Mouse (Mus musculus) CH12.LX (cell line): ENCODE results near the gene Map4k4. TPM values are rescaled to one million over a fixed set of nuclear protein-coding genes. Genes with fewer than 3 reads are reported as not detected.

Source experiments
- DNase-seq: peaks from one replicate; pipeline ENCODE4 v3.0.0-alpha.2; 2013; ENCODE audit errors: extremely low read depth
- H3K27ac ChIP-seq: 2 replicates; pipeline ENCODE4 v1.5.1; 2012; ENCODE audit warnings: low read depth, mild to moderate bottlenecking, control low read depth, moderate library complexity; ENCODE audit not compliant: insufficient read depth
- H3K27me3 ChIP-seq: replicated peaks from 2 replicates; pipeline ENCODE3; 2012; ENCODE audit warnings: inconsistent platforms
- H3K36me3 ChIP-seq, 2 experiments: replicated peaks in 1 of 2; 2 replicates each; pipeline versions ENCODE3 to v1.6.1; 2012; ENCODE audit warnings: inconsistent platforms in 1 of 2, low read length in 1 of 2, mild to moderate bottlenecking in 1 of 2, mixed read lengths in 1 of 2, moderate library complexity in 1 of 2; ENCODE audit not compliant: control insufficient read depth in 1 of 2, insufficient read depth in 1 of 2
- H3K4me1 ChIP-seq, 2 experiments: 2 replicates each; pipeline ENCODE4 v1.6.1; 2012; ENCODE audit warnings: inconsistent platforms in 1 of 2, moderate library complexity in 1 of 2; ENCODE audit not compliant: insufficient read depth in 2 of 2, control insufficient read depth in 1 of 2
- H3K4me2 ChIP-seq: 2 replicates; pipeline ENCODE4 v1.6.1; 2012; ENCODE audit warnings: low read depth, mild to moderate bottlenecking, control low read depth; ENCODE audit not compliant: poor library complexity, insufficient read depth, severe bottlenecking
- H3K4me3 ChIP-seq, 3 experiments: fragments of 150-350 bp in 1 of 3; sonication (generic) in 1 of 3; replicated peaks in 1 of 3; 2 replicates each; pipeline versions ENCODE3 to v1.5.1; 2011 to 2012; ENCODE audit warnings: low read depth in 2 of 3, low read length in 2 of 3, mild to moderate bottlenecking in 2 of 3, moderate library complexity in 2 of 3, control low read depth in 1 of 3, improper control_type of control experiment in 1 of 3, inconsistent platforms in 1 of 3, mixed read lengths in 1 of 3; ENCODE audit not compliant: poor library complexity in 1 of 3
- H3K79me2 ChIP-seq: replicated peaks from 2 replicates; pipeline ENCODE4 v1.6.1; 2012; ENCODE audit warnings: mild to moderate bottlenecking, moderate library complexity; ENCODE audit not compliant: control insufficient read depth, poor library complexity, insufficient read depth, severe bottlenecking; ENCODE audit errors: extremely low read depth
- H3K9ac ChIP-seq: 2 replicates; pipeline ENCODE4 v1.6.1; 2012; ENCODE audit warnings: low read depth, mild to moderate bottlenecking, control low read depth, moderate library complexity; ENCODE audit not compliant: insufficient read depth
- H3K9me3 ChIP-seq: replicated peaks from 2 replicates; pipeline ENCODE3; 2012; ENCODE audit warnings: low read length, inconsistent platforms, mixed read lengths
- CHD1 ChIP-seq: IDR thresholded peaks from 2 replicates; pipeline ENCODE4 v1.6.1; 2012; ENCODE audit warnings: low read depth, low read length, improper control_type of control experiment, inconsistent platforms
- CTCF ChIP-seq, 2 experiments: IDR thresholded peaks in 1 of 2; conservative IDR thresholded peaks in 1 of 2; 2 replicates each; pipeline ENCODE4 v1.5.1; 2011 to 2012; ENCODE audit warnings: low read depth in 2 of 2, low read length in 2 of 2, improper control_type of control experiment in 1 of 2, inconsistent platforms in 1 of 2, mild to moderate bottlenecking in 1 of 2, moderate library complexity in 1 of 2
- ELF1 ChIP-seq: IDR thresholded peaks from 2 replicates; pipeline ENCODE4 v1.6.1; 2014; ENCODE audit warnings: low read depth, mild to moderate bottlenecking, inconsistent platforms, low read length, improper control_type of control experiment
- EP300 ChIP-seq: IDR thresholded peaks from 2 replicates; pipeline ENCODE4 v1.6.1; 2011; ENCODE audit warnings: low read length, improper control_type of control experiment
- ETS1 ChIP-seq: conservative IDR thresholded peaks from 2 replicates; pipeline ENCODE4 v1.6.1; 2012; ENCODE audit warnings: low read depth, mild to moderate bottlenecking, inconsistent platforms, low read length, improper control_type of control experiment, moderate library complexity
- GABPA ChIP-seq: IDR thresholded peaks from 2 replicates; pipeline ENCODE4 v1.6.1; 2012; ENCODE audit warnings: low read depth, low read length, improper control_type of control experiment, inconsistent platforms; ENCODE audit not compliant: insufficient replicate concordance
- HCFC1 ChIP-seq: IDR thresholded peaks from 2 replicates; pipeline ENCODE4 v1.6.1; 2012; ENCODE audit warnings: low read depth, mild to moderate bottlenecking, inconsistent platforms, low read length, improper control_type of control experiment
- JUND ChIP-seq: conservative IDR thresholded peaks from 2 replicates; pipeline ENCODE4 v1.6.1; 2011; ENCODE audit warnings: low read depth, low read length, improper control_type of control experiment
- KAT2A ChIP-seq: IDR thresholded peaks from 2 replicates; pipeline ENCODE4 v1.6.1; 2012; ENCODE audit warnings: low read length, improper control_type of control experiment, inconsistent platforms; ENCODE audit not compliant: insufficient replicate concordance
- MAFK ChIP-seq: IDR thresholded peaks from 2 replicates; pipeline ENCODE4 v1.6.1; 2011; ENCODE audit warnings: low read length, improper control_type of control experiment; ENCODE audit not compliant: insufficient replicate concordance
- MAZ ChIP-seq: IDR thresholded peaks from 2 replicates; pipeline ENCODE4 v1.6.1; 2012; ENCODE audit warnings: low read depth, mild to moderate bottlenecking, inconsistent platforms, low read length, improper control_type of control experiment, moderate library complexity
- MEF2A ChIP-seq: IDR thresholded peaks from 2 replicates; pipeline ENCODE4 v1.6.1; 2014; ENCODE audit warnings: low read depth, mild to moderate bottlenecking, inconsistent platforms, low read length, improper control_type of control experiment, borderline replicate concordance
- MXI1 ChIP-seq: IDR thresholded peaks from 2 replicates; pipeline ENCODE4 v1.6.1; 2011; ENCODE audit warnings: mild to moderate bottlenecking, low read depth, low read length, improper control_type of control experiment
- MYC ChIP-seq: IDR thresholded peaks from 2 replicates; pipeline ENCODE4 v1.6.1; 2011; ENCODE audit warnings: low read depth, mild to moderate bottlenecking, improper control_type of control experiment, low read length
- POLR2A ChIP-seq: IDR thresholded peaks from 2 replicates; pipeline ENCODE4 v1.6.1; 2011; ENCODE audit warnings: low read depth, mild to moderate bottlenecking, improper control_type of control experiment, low read length
- POLR2AphosphoS2 ChIP-seq: IDR thresholded peaks from 2 replicates; pipeline ENCODE4 v1.6.1; 2011; ENCODE audit warnings: low read depth, low read length, improper control_type of control experiment
- RAD21 ChIP-seq: IDR thresholded peaks from 2 replicates; pipeline ENCODE4 v1.6.1; 2011; ENCODE audit warnings: low read depth, mild to moderate bottlenecking, low read length, improper control_type of control experiment, moderate library complexity
- SIN3A ChIP-seq: IDR thresholded peaks from 2 replicates; pipeline ENCODE4 v1.6.1; 2012; ENCODE audit warnings: low read length, improper control_type of control experiment, inconsistent platforms
- SMC3 ChIP-seq: IDR thresholded peaks from 2 replicates; pipeline ENCODE4 v1.6.1; 2011; ENCODE audit warnings: low read depth, low read length, improper control_type of control experiment
- TBP ChIP-seq: conservative IDR thresholded peaks from 2 replicates; pipeline ENCODE4 v1.6.1; 2011; ENCODE audit warnings: low read depth, low read length, improper control_type of control experiment
- TCF12 ChIP-seq: IDR thresholded peaks from 2 replicates; pipeline ENCODE4 v1.6.1; 2014; ENCODE audit warnings: low read depth, mild to moderate bottlenecking, inconsistent platforms, low read length, improper control_type of control experiment
- USF1 ChIP-seq: IDR thresholded peaks from 2 replicates; pipeline ENCODE4 v1.6.1; 2014; ENCODE audit warnings: low read depth, mild to moderate bottlenecking, inconsistent platforms, low read length, improper control_type of control experiment
- USF2 ChIP-seq: conservative IDR thresholded peaks from 2 replicates; pipeline ENCODE4 v1.6.1; 2011; ENCODE audit warnings: low read depth, low read length, improper control_type of control experiment
- ZC3H11A ChIP-seq: IDR thresholded peaks from 2 replicates; pipeline ENCODE4 v1.6.1; 2012; ENCODE audit warnings: low read depth, mild to moderate bottlenecking, inconsistent platforms, low read length, improper control_type of control experiment
- ZMIZ1 ChIP-seq: IDR thresholded peaks from 2 replicates; pipeline ENCODE4 v1.6.1; 2012; ENCODE audit warnings: low read depth, mild to moderate bottlenecking, inconsistent platforms, low read length, improper control_type of control experiment
- dilution Hi-C: fragments of 300-500 bp; cut with MboI; formaldehyde crosslinking; loops from 2 replicates; pipeline ENCODE4 v1.14.3; 2020; ENCODE audit warnings: low sequenced_read_pairs; ENCODE audit not compliant: extremely low pct_unique_long_range_greater_than_20kb, extremely low pct_ligation_motif_present
- in situ Hi-C: fragments of 300-500 bp; cut with MboI; formaldehyde crosslinking; loops from 3 replicates; pipeline ENCODE4 v1.14.3; 2019; ENCODE audit warnings: low sequenced_read_pairs, low pct_ligation_motif_present, low pct_unique_long_range_greater_than_20kb, mixed read lengths
- polyA plus RNA-seq: library from polyadenylated mRNA; unstranded; fragments of >175 nt; gene quantifications from 2 replicates; pipeline ENCODE4 v1.2.1, GENCODE M21; 2012; ENCODE audit warnings: low read depth; ENCODE audit not compliant: insufficient read length
- total RNA-seq, 2 experiments: library from RNA; depleted of rRNA; stranded (reverse); fragments of 300-350 nt in 1 of 2; fragments of >200 nt in 1 of 2; gene quantifications; 2 replicates each; pipeline ENCODE4 v1.2.3; 2012 to 2014

Gene Map4k4
- total and polyA plus RNA-seq, 3 experiments, result 21.8 to 46.3 (median 41.0) TPM

DNA sequence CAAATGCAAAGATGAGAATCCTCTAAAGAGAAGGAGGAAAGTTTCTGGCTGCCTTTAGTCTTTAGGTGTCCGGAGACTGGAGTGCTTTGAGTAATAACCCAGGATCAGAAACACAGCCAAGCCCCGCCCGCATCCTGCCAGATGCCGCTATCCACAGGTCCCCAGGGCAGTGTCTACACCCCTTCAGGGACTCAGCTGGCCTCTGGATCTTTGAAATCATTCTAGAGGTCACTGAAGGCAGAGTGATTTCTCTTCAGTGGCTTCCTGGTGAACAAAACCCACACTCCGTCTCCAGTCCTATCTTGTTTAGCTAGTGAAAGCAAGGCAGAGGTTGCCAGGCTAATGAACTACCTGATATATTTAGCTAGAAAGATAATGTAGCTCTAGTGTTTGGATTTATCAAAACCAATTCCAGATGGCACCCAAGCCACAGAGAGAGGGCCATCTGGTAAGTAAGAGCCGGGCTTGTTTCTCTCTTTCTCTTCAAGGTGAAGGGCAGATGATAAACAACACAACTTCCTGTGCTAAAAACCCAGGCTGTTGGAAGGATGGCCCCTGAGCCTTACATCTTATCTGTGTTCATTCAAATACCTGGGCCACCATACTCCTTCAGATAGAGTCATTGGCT lies 32.6 kb upstream of the Map4k4 start:
- dilution Hi-C loops (no loop called here), in situ Hi-C loops (no loop called here)
- Histone ChIP-seq H3K9me3 (no peaks in the 10 kb centered on the region), H3K4me1 (no peaks in the 10 kb centered on the region), H3K27ac (no peak overlapping the region), H3K9ac (no peak overlapping the region), H3K79me2 (no peaks in the 10 kb centered on the region), H3K27me3 (no peaks in the 10 kb centered on the region), H3K4me2 (no peak overlapping the region), H3K36me3 (no peaks in the 10 kb centered on the region), H3K4me3 (no peak overlapping the region)
- TF ChIP-seq MXI1, result no peak
- TF ChIP-seq GABPA, result no peak
- no peak for TF ChIP-seq HCFC1
- TF ChIP-seq POLR2A, result no peak
- TF ChIP-seq KAT2A, result no peak
- no peak for TF ChIP-seq CHD1
- no peak for TF ChIP-seq CTCF (conservative IDR thresholded peaks at IDR 0.05 in 1 of 2, IDR thresholded peaks at IDR 0.05 in 1 of 2; ENCODE audit: low read depth in 2 of 2, low read length in 2 of 2)
- TF ChIP-seq MAFK, result no peak
- no peak for TF ChIP-seq ZC3H11A
- no peak for TF ChIP-seq POLR2AphosphoS2
- TF ChIP-seq ETS1, result no peak
- TF ChIP-seq EP300, result no peak
- DNase-seq, result no peak

DNA sequence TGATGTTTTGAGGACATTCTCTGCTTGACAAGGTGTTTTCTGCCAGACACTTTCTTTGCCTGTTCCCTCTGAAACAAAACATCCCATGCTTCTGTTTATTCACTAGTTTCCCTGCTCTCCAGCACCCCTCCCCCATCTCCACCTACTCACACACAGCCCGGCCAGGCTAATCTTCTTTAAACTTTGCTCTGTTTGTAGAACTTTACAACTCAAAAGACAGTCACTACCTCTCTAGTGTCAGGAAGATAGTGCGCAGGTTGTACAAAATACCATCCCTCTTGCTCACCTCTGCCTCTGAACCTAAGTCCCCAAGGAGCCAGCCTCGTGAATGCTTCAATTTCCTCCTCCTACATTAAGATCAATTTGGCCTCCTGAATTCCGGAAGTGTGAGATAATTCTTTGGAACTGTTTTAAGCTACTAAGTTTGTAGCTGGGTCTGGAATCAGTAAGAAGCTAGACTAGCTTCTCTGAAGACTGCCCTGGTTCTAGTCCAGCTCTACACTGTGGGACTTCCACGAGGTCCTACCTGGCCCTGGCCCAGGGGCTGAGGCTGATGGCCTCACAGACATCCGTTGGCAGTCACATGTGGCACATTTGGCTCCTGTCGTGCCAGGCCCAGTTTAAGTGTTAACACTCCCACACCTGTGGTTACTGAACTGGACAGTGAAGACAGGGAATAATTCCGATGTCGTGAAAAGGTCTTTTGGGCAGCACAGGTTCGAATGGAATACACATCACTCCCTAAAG lies 31.7 kb upstream of the Map4k4 start:
- no peak overlapping the region for H3K27ac ChIP-seq
- dilution Hi-C loops, result no loop called here

DNA sequence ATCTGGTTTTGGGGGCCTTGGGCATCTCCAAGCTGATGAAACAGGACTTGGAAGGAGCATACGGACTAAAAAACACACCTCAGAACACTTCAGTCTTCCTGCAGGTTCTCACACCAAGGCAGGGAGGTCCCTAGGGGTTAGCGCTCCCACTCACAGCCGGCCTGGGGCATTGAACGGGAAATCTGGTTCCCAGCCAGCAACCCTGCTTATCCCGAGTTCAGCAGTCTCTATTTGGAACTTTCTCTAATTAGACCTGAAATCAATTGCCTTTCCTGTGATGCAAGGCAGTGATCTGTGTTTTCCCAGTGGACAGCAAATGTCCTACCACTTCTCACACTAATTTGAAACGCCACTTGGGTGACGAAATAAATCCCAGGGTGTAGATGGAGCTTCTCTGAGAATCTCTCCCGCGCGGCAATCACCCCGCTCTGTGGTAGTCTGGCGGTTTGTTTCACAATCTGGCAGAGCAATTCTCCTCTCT lies 31.0 kb upstream of the Map4k4 start:
- H3K79me2 ChIP-seq, result no peaks in the 10 kb centered on the region
- no peak for DNase-seq
- H3K27me3 ChIP-seq, result no peaks in the 10 kb centered on the region
- H3K9me3 ChIP-seq, result no peaks in the 10 kb centered on the region
- H3K4me2 ChIP-seq, result no peak overlapping the region
- H3K27ac ChIP-seq, result no peak overlapping the region
- dilution Hi-C loops, result no loop called here
- H3K9ac ChIP-seq, result no peak overlapping the region
- no peaks in the 10 kb centered on the region for H3K36me3 ChIP-seq
- in situ Hi-C loops, result no loop called here
- no peak overlapping the region for H3K4me3 ChIP-seq
- H3K4me1 ChIP-seq, result no peaks in the 10 kb centered on the region
- TF ChIP-seq RAD21 (no peak), SIN3A (no peak), JUND (no peak), USF1 (no peak), POLR2A (no peak), MEF2A (no peak), CHD1 (no peak), USF2 (no peak), ELF1 (no peak), TBP (no peak), MYC (no peak), POLR2AphosphoS2 (no peak), ZMIZ1 (no peak), TCF12 (no peak), SMC3 (no peak), MAFK (no peak)

More for the DNA sequence above, 31.7 kb upstream of the Map4k4 start:
- no peak for DNase-seq
- Histone ChIP-seq H3K4me1 (no peaks in the 10 kb centered on the region), H3K4me2 (no peak overlapping the region), H3K9me3 (no peaks in the 10 kb centered on the region), H3K36me3 (no peaks in the 10 kb centered on the region), H3K9ac (no peak overlapping the region), H3K79me2 (no peaks in the 10 kb centered on the region), H3K4me3 (no peak overlapping the region), H3K27me3 (no peaks in the 10 kb centered on the region)
- in situ Hi-C loops, result no loop called here
- TF ChIP-seq MAZ, result no peak
- no peak for TF ChIP-seq GABPA
